Mouse (Mus musculus) E14TG2a.4 (cell line): ENCODE data around the gene Gm10134.

Source experiments
- H3K27me3 ChIP-seq: 2 replicates; pipeline ENCODE4 v1.6.1; 2014; ENCODE audit warnings: low read length, control low read depth; ENCODE audit not compliant: insufficient read depth
- H3K36me3 ChIP-seq: 2 replicates; pipeline ENCODE4 v1.6.1; 2014; ENCODE audit warnings: low read length, control low read depth; ENCODE audit not compliant: insufficient read depth
- H3K4me1 ChIP-seq: replicated peaks from 2 replicates; pipeline ENCODE4 v1.6.1; 2014; ENCODE audit warnings: low read depth, low read length, control low read depth
- H3K4me3 ChIP-seq: replicated peaks from 2 replicates; pipeline ENCODE4 v1.5.1; 2014; ENCODE audit warnings: mild to moderate bottlenecking, low read length
- H3K9me3 ChIP-seq: 2 replicates; pipeline ENCODE4 v1.6.1; 2014; ENCODE audit warnings: low read length, control low read depth
- CTCF ChIP-seq: conservative IDR thresholded peaks from 2 replicates; pipeline ENCODE4 v1.5.1; 2014; ENCODE audit warnings: low read length
- NANOG ChIP-seq: IDR thresholded peaks from 2 replicates; pipeline ENCODE4 v1.6.1; 2014; ENCODE audit warnings: borderline replicate concordance, low read length, mixed read lengths
- POU5F1 ChIP-seq: IDR thresholded peaks from 2 replicates; pipeline ENCODE4 v1.6.1; 2014; ENCODE audit warnings: low read length, borderline replicate concordance

The Gm10134 gene

DNA sequence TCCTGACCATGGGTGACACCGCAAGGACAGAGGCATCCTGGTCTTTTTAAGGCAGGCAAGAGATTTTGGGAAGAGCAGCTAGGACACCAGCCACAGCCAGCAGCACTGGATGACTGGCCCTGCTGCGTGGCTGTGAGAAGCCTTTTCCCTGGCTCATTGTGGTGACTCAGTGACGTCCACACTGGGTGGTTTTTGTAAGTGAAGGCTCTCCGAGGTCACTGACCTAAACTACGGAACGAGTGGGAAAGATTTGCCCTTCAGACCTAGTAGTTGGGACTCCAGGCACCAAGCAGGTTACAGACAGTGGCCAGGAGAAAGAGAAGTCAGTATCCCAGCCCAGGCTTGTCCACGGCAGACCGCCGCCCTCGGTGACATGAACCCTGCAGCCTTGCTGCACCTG, 18.5 kb downstream of the Gm10134 start:
- Histone ChIP-seq H3K36me3 (peaks cover 18% of the 10 kb centered on the region), H3K4me3 (no peak overlapping the region), H3K9me3 (no peaks in the 10 kb centered on the region), H3K27me3 (no peaks in the 10 kb centered on the region), H3K4me1 (peaks cover 99% of the 10 kb centered on the region)
- no peak for TF ChIP-seq NANOG

GRCm38 (mm10) chr2:28525219-28525942, 19.5 kb downstream of the Gm10134 start:
- Histone ChIP-seq H3K27me3 (no peaks in the 10 kb centered on the region), H3K4me3 (peak overlapping the region; percentile 59), H3K36me3 (peaks cover 15% of the 10 kb centered on the region), H3K4me1 (peaks cover 99% of the 10 kb centered on the region), H3K9me3 (no peaks in the 10 kb centered on the region)
- no peak for TF ChIP-seq POU5F1
- TF ChIP-seq CTCF, result no peak
- no peak for TF ChIP-seq NANOG

GRCm38 (mm10) chr2:28525943-28526876, 20.3 kb downstream of the Gm10134 start:
- peak; percentile 34 for TF ChIP-seq CTCF
- no peak for TF ChIP-seq POU5F1
- Histone ChIP-seq H3K9me3 (no peaks in the 10 kb centered on the region), H3K27me3 (no peaks in the 10 kb centered on the region), H3K36me3 (peaks cover 15% of the 10 kb centered on the region), H3K4me3 (peak overlapping the region; percentile 59), H3K4me1 (peaks cover 99% of the 10 kb centered on the region)

- TF ChIP-seq POU5F1 (no peak), NANOG (no peak), CTCF (no peak)
- H3K36me3 ChIP-seq, result peaks cover 2% of the 10 kb centered on the region; the same call in 1 of the 2 replicates
- H3K4me3 ChIP-seq, result peak overlapping the region; percentile 23; the same call in 1 of the 2 replicates
- H3K4me1 ChIP-seq, result peaks cover 88% of the 10 kb centered on the region
- H3K9me3 ChIP-seq, result no peaks in the 10 kb centered on the region
- H3K27me3 ChIP-seq, result no peaks in the 10 kb centered on the region
Measured at GRCm38 (mm10) chr2:28527436-28528353, 21.8 kb downstream of the Gm10134 start.

DNA sequence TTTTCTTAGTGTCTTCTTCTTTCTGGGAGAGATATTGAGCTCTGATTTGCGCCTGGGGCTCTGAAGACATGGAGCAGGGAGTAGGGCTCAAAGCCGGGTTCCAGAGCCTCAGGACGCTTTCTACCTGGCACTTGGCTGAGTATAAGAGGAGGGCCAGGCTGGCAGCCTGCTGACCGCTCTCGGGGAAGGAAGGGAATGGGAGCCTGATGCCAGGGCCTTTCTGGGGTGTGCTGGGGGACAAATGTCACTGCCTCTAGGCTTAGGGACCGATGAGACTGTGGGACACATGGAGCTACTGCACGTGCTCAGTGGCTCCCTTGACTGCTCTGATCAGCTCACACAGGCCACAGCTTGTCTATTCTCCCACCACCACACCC, 22.4 kb downstream of the Gm10134 start:
- no peaks in the 10 kb centered on the region for H3K9me3 ChIP-seq
- H3K4me1 ChIP-seq, result peaks cover 86% of the 10 kb centered on the region
- no peak overlapping the region for H3K4me3 ChIP-seq
- no peaks in the 10 kb centered on the region for H3K27me3 ChIP-seq
- TF ChIP-seq CTCF (no peak), NANOG (no peak), POU5F1 (no peak)
- no peaks in the 10 kb centered on the region for H3K36me3 ChIP-seq

- H3K4me1 ChIP-seq, result peaks cover 84% of the 10 kb centered on the region
- H3K27me3 ChIP-seq, result no peaks in the 10 kb centered on the region
- no peaks in the 10 kb centered on the region for H3K9me3 ChIP-seq
- TF ChIP-seq NANOG, result no peak
- H3K36me3 ChIP-seq, result no peaks in the 10 kb centered on the region
- no peak overlapping the region for H3K4me3 ChIP-seq
Measured at GRCm38 (mm10) chr2:28529856-28530255, 24.0 kb downstream of the Gm10134 start.

DNA sequence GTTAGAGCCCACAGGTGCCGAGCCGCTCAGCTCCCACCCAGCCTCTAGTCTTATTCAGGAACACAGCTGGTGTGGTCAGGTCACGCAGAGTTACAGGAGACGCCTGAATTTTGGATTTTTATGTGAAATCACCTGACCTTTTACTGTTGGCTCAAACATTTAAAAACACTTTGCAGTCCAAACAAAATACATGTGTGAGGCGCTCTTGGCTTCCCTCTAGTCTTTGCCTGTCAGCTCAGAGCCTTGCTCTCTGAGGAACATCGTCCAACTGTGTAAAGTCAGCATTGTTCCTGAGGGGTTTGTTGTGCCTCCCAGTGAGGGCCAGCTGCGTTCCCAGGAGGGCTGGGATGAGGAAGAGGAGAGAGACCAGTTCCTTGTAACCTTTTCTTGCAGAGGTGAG, 24.4 kb downstream of the Gm10134 start:
- H3K27me3 ChIP-seq, result no peaks in the 10 kb centered on the region
- no peak overlapping the region for H3K4me3 ChIP-seq
- peaks cover 84% of the 10 kb centered on the region for H3K4me1 ChIP-seq
- no peaks in the 10 kb centered on the region for H3K9me3 ChIP-seq
- TF ChIP-seq CTCF (no peak), NANOG (no peak), POU5F1 (no peak)
- H3K36me3 ChIP-seq, result no peaks in the 10 kb centered on the region
